Mouse (Mus musculus) heart, postnatal 0 days (tissue): ENCODE measurements around the gene Ift80.

ENCODE experiments used
- CTCF ChIP-seq: IDR thresholded peaks from 2 replicates; pipeline ENCODE4 v1.5.1; 2016; ENCODE audit warnings: antibody characterized with exemption, control low read depth, low read depth
- EP300 ChIP-seq: IDR thresholded peaks from 2 replicates; pipeline ENCODE4 v1.6.1; 2016; ENCODE audit warnings: antibody characterized with exemption, low read depth

DNA sequence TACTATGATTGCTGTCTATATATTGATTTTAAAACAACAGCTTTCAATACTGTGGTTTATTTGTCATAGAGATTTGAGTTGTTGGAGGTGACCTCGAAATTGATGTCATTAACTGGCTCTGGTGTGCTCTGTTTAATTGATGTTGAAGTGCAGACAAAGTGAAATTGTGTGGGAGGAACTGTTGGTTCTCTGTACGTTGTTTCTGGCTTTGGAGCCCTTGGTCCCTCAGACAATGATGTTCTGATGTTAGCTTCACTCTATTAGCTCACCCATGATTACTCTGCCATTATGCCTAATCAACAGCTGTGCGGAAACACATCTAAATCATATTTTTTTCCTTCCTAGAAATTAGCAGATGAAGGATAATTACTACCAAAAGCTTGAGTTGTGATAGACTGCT, 156.0 kb downstream of the Ift80 start:
- TF ChIP-seq CTCF (no peak), EP300 (no peak)
